ENCODE assay signal across 8 mouse cellular contexts in the genomic region with DNA sequence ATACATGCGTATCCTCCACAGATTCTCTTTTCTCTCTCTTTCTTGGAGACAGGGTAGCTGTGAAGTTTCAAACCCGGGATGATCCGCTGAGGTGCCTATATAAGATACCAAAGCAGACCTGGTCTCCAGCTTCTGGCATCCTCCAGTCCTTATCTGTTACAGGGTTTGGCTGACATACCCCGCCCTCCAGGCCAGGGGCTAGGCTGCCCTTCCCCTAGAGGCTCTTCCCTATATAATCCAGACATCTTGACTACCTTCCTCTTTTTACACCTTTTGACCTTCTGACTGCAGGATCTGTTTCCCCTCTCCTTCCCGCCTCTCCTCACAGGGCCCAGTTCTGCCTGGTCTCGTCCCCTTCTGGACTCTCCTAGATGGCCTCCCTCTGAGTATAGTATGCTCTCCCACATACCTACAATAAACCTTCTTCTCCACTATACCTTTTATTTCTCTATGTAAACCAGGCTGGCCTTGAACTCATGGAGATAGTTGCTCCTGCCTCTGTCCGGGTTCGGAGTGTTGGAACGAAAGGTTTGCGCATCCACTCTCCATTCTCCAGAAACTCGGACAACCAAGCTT. TPM values are rescaled to one million over a fixed set of nuclear protein-coding genes. Genes with fewer than 3 reads are reported as not detected.
DNase-seq lines count a peak whose midpoint lies in the region; ATAC-seq and TF ChIP-seq lines count a peak whose summit lies in the region.

No protein-coding gene starts in this region.

- no peaks in the 10 kb centered on the region for H3K27me3 ChIP-seq in kidney, adult 2 months (replicated peaks; ENCODE audit: control insufficient read depth, insufficient read depth, low read length)
- no peaks in the 10 kb centered on the region for H3K27me3 ChIP-seq in hindbrain, embryonic 14.5 days (ENCODE audit: control insufficient read depth, insufficient read depth, low read length)

- peaks cover 9% of the 10 kb centered on the region; the same call in 1 of the 2 replicates for H3K4me1 ChIP-seq in kidney, adult 2 months (ENCODE audit: control insufficient read depth, insufficient read depth, low read length)
- peaks cover 27% of the 10 kb centered on the region for H3K4me1 ChIP-seq in hindbrain, embryonic 14.5 days (replicated peaks; ENCODE audit: control insufficient read depth, insufficient read depth, low read length)

- H3K36me3 ChIP-seq in kidney, adult 2 months (ENCODE audit: control insufficient read depth, insufficient read depth, low read length) = no peaks in the 10 kb centered on the region
- peaks cover 20% of the 10 kb centered on the region for H3K36me3 ChIP-seq in hindbrain, embryonic 14.5 days (replicated peaks; ENCODE audit: control insufficient read depth, insufficient read depth)

- no peak for TF ChIP-seq POLR2A in kidney, adult 2 months (IDR thresholded peaks at IDR 0.05; ENCODE audit: low read depth, low read length)

- no peaks in the 10 kb centered on the region for H3K9me3 ChIP-seq in hindbrain, embryonic 14.5 days (ENCODE audit: control insufficient read depth, low read length)

- peak; percentile 22; the same call in 1 of the 2 replicates for ATAC-seq in hindbrain, embryonic 14.5 days (ENCODE audit: low FRiP score)
- peak; percentile 66 for ATAC-seq in megakaryocyte-erythroid progenitor cell, adult 5-6 weeks (replicated peaks; ENCODE audit: low FRiP score, low TSS enrichment, poor library complexity, severe bottlenecking)

- H3K9ac ChIP-seq in hindbrain, embryonic 14.5 days = peak overlapping the region; percentile 91

- TF ChIP-seq CTCF in kidney, adult 2 months (conservative IDR thresholded peaks at IDR 0.05; ENCODE audit: insufficient read depth, insufficient read length, low read depth, low read length) = no peak

- peak overlapping the region; percentile 88 for H3K27ac ChIP-seq in kidney, adult 2 months (ENCODE audit: insufficient read depth, low read depth, low read length)
- peak overlapping the region; percentile 88 for H3K27ac ChIP-seq in hindbrain, embryonic 14.5 days

- intact Hi-C loops in left cerebral cortex, postnatal 10 days (cut with DNase I) = no loop called here

- H3K4me3 ChIP-seq in kidney, adult 2 months (ENCODE audit: insufficient read depth, low read depth, low read length) = peak overlapping the region; percentile 96
- H3K4me3 ChIP-seq in hindbrain, embryonic 14.5 days (replicated peaks; ENCODE audit: low read length) = peak overlapping the region; percentile 94

- DNase-seq in kidney, adult 2 months = peak; percentile 10
- DNase-seq in kidney, postnatal 14 days = no peak
- peak; percentile 65 for DNase-seq in c-Kit-positive CD71-positive TER-119-positive erythroid progenitor cells, embryonic 14.5 days (ENCODE audit: low spot score)
- no peak for DNase-seq in hindbrain, embryonic 14.5 days (ENCODE audit: low spot score)
- DNase-seq in adipocyte (ENCODE audit: low spot score) = no peak
- DNase-seq in left cerebral cortex, postnatal 10 days (ENCODE audit: extremely low spot score in 1 of 2, low spot score in 2 of 2) = no peak
- DNase-seq in thymus, adult 18-20 months = no peak

- 22% methylated on average over 11 of the region's 11 CpGs for WGBS in kidney, adult 2 months
- WGBS in hindbrain, embryonic 14.5 days = 28% methylated on average over 11 of the region's 11 CpGs

- H3K4me2 ChIP-seq in hindbrain, embryonic 14.5 days (replicated peaks) = peak overlapping the region; percentile 92

RNA-seq across cellular contexts. Expression of gene Srsf9, which starts 0.6 kb away (rescaled TPM):
- 39.2 and 44.8 TPM in 2 replicates for polyA plus RNA-seq in kidney, adult 2 months (2012; rRNA removed)
- 140 and 145 TPM in 2 replicates for polyA plus RNA-seq in hindbrain, embryonic 14.5 days (2014; fragmentation: Nextera tagmentation; extraction: Ambion mirVana)
- total RNA-seq in megakaryocyte-erythroid progenitor cell, adult 5-6 weeks (2014; fragmentation: Nextera tagmentation) = 74.7 and 96.0 TPM in 2 replicates
- total RNA-seq in megakaryocyte-erythroid progenitor cell, adult 5-6 weeks (2017) = 61.6 and 108 TPM in 2 replicates
- total RNA-seq in left cerebral cortex, postnatal 10 days (2021) = 10 to 100 TPM; 59.6 to 64.6 TPM

RNA-seq across cellular contexts. Expression of gene Gatc, which starts 14.6 kb away (rescaled TPM):
- 12.1 and 16.0 TPM in 2 replicates for polyA plus RNA-seq in kidney, adult 2 months (2012; rRNA removed)
- 41.8 and 42.2 TPM in 2 replicates for polyA plus RNA-seq in hindbrain, embryonic 14.5 days (2014; fragmentation: Nextera tagmentation; extraction: Ambion mirVana)
- total RNA-seq in megakaryocyte-erythroid progenitor cell, adult 5-6 weeks (2014; fragmentation: Nextera tagmentation) = 31.0 and 41.1 TPM in 2 replicates
- total RNA-seq in megakaryocyte-erythroid progenitor cell, adult 5-6 weeks (2017) = 13.6 and 18.6 TPM in 2 replicates
- total RNA-seq in left cerebral cortex, postnatal 10 days (2021) = 10 to 100 TPM; 23.8 to 25.5 TPM

RNA-seq across cellular contexts. Expression of gene Triap1, which starts 14.7 kb away (rescaled TPM):
- polyA plus RNA-seq in kidney, adult 2 months (2012; rRNA removed) = 15.9 and 20.1 TPM in 2 replicates
- polyA plus RNA-seq in hindbrain, embryonic 14.5 days (2014; fragmentation: Nextera tagmentation; extraction: Ambion mirVana) = 47.6 and 50.1 TPM in 2 replicates
- total RNA-seq in megakaryocyte-erythroid progenitor cell, adult 5-6 weeks (2014; fragmentation: Nextera tagmentation) = 36.8 and 45.8 TPM in 2 replicates
- 16.8 and 19.8 TPM in 2 replicates for total RNA-seq in megakaryocyte-erythroid progenitor cell, adult 5-6 weeks (2017)
- 10 to 100 TPM; 30.3 to 32.8 TPM for total RNA-seq in left cerebral cortex, postnatal 10 days (2021)

RNA-seq across cellular contexts. Expression of gene Cox6a1, which starts 22.4 kb away (rescaled TPM):
- polyA plus RNA-seq in kidney, adult 2 months (2012; rRNA removed) = 4,626 and 5,972 TPM in 2 replicates
- polyA plus RNA-seq in hindbrain, embryonic 14.5 days (2014; fragmentation: Nextera tagmentation; extraction: Ambion mirVana) = 1,199 and 1,253 TPM in 2 replicates
- 744 and 848 TPM in 2 replicates for total RNA-seq in megakaryocyte-erythroid progenitor cell, adult 5-6 weeks (2014; fragmentation: Nextera tagmentation)
- total RNA-seq in megakaryocyte-erythroid progenitor cell, adult 5-6 weeks (2017) = 84.8 and 115 TPM in 2 replicates
- 100 to 1,000 TPM; 685 to 725 TPM for total RNA-seq in left cerebral cortex, postnatal 10 days (2021)

RNA-seq across cellular contexts. Expression of gene Dynll1, which starts 25.5 kb away (rescaled TPM):
- polyA plus RNA-seq in kidney, adult 2 months (2012; rRNA removed) = 108 and 129 TPM in 2 replicates
- 1,269 and 1,310 TPM in 2 replicates for polyA plus RNA-seq in hindbrain, embryonic 14.5 days (2014; fragmentation: Nextera tagmentation; extraction: Ambion mirVana)
- 550 and 746 TPM in 2 replicates for total RNA-seq in megakaryocyte-erythroid progenitor cell, adult 5-6 weeks (2014; fragmentation: Nextera tagmentation)
- 379 and 555 TPM in 2 replicates for total RNA-seq in megakaryocyte-erythroid progenitor cell, adult 5-6 weeks (2017)
- total RNA-seq in left cerebral cortex, postnatal 10 days (2021) = 100 to 1,000 TPM; 702 to 749 TPM

Comparison
In these comparisons a context has a peak if more than half of its experiments do, and no peak if none do; other contexts are left out.
1. DNase-seq: peak in kidney, adult 2 months (single experiment) and c-Kit-positive CD71-positive TER-119-positive erythroid progenitor cells, embryonic 14.5 days (single experiment); none in kidney, postnatal 14 days (single experiment), hindbrain, embryonic 14.5 days (single experiment), adipocyte (single experiment), left cerebral cortex, postnatal 10 days (0 of 2) and thymus, adult 18-20 months (0 of 2).